Mouse (Mus musculus) intestine, postnatal 0 days (tissue): ENCODE measurements around the gene Syt14. TPM values are rescaled to one million over a fixed set of nuclear protein-coding genes. Genes with fewer than 3 reads are reported as not detected.

Experiments
- ATAC-seq: fragments of 200-750 bp; cut with Nextera tagmentation; 2 replicates; pipeline ENCODE4 v1.8.0; 2017; ENCODE audit warnings: mild to moderate bottlenecking, moderate TSS enrichment, moderate library complexity
- H3K27ac ChIP-seq: fragments of 300-500 bp; sonication (generic); 2 replicates; pipeline ENCODE4 v1.5.1; 2014; ENCODE audit warnings: mild to moderate bottlenecking, low read depth, low read length, moderate library complexity
- H3K27me3 ChIP-seq: fragments of 300-500 bp; sonication (generic); replicated peaks from 2 replicates; pipeline ENCODE4 v1.6.1; 2014; ENCODE audit warnings: low read length, mixed read lengths; ENCODE audit not compliant: control insufficient read depth, insufficient read depth
- H3K36me3 ChIP-seq: fragments of 300-500 bp; sonication (generic); 2 replicates; pipeline ENCODE4 v1.6.1; 2014; ENCODE audit warnings: mild to moderate bottlenecking, moderate library complexity; ENCODE audit not compliant: control insufficient read depth, insufficient read depth
- H3K4me1 ChIP-seq: fragments of 300-500 bp; sonication (generic); replicated peaks from 2 replicates; pipeline ENCODE4 v1.6.1; 2014; ENCODE audit warnings: antibody characterized with exemption, low read length, mixed read lengths; ENCODE audit not compliant: control insufficient read depth, insufficient read depth
- H3K4me2 ChIP-seq: fragments of 300-500 bp; sonication (generic); replicated peaks from 2 replicates; pipeline ENCODE4 v1.6.1; 2014; ENCODE audit warnings: low read depth, mild to moderate bottlenecking, moderate library complexity
- H3K4me3 ChIP-seq: fragments of 300-500 bp; sonication (generic); 2 replicates; pipeline ENCODE4 v1.5.1; 2014; ENCODE audit warnings: low read depth, low read length
- H3K9ac ChIP-seq: fragments of 300-500 bp; sonication (generic); 2 replicates; pipeline ENCODE4 v1.6.1; 2014; ENCODE audit warnings: mild to moderate bottlenecking, low read depth, low read length
- H3K9me3 ChIP-seq: fragments of 300-500 bp; sonication (generic); 2 replicates; pipeline ENCODE4 v1.6.1; 2016; ENCODE audit warnings: mixed run types; ENCODE audit not compliant: control insufficient read depth
- CTCF ChIP-seq: sonication (generic); IDR thresholded peaks from 2 replicates; pipeline ENCODE4 v1.5.1; 2016; ENCODE audit warnings: low read depth, mild to moderate bottlenecking, control low read depth, antibody characterized with exemption, moderate library complexity
- WGBS: fragments of 180-500 bp; shearing (Covaris S2); extraction: QIAGEN DNeasy Blood & Tissue Kit; methylation state at CpG from one replicate; pipeline ENCODE4 v1.1.7; 2014; 5-methylcytosine and 5-hydroxymethylcytosine counted together
- polyA plus RNA-seq: library from polyadenylated mRNA; unstranded; fragments of >200 nt; fragmentation: Nextera tagmentation; extraction: Ambion mirVana; gene quantifications from 2 replicates; pipeline ENCODE4 v1.2.1, GENCODE M21; 2015

The Syt14 gene
- polyA plus RNA-seq, 1 experiment from 2014 or later: 0.73 TPM

- peak; percentile 51 for ATAC-seq
- H3K9ac ChIP-seq: peak within 1 kb of the TSS; percentile 57
- no peaks in the 10 kb centered on the region for H3K36me3 ChIP-seq
- no peaks in the 10 kb centered on the region for H3K4me1 ChIP-seq
- peak within 1 kb of the TSS; percentile 31; the same call in 1 of the 2 replicates for H3K27ac ChIP-seq
- peak within 1 kb of the TSS; percentile 74 for H3K4me3 ChIP-seq
- no peaks in the 10 kb centered on the region for H3K9me3 ChIP-seq
- peak within 1 kb of the TSS; percentile 98 for H3K4me2 ChIP-seq
- H3K27me3 ChIP-seq: peaks cover 4% of the 10 kb centered on the region; the same call in 1 of the 2 replicates
- WGBS: 1% methylated on average over 67 of the region's 75 CpGs
- no peak for TF ChIP-seq CTCF
Observed at GRCm38 (mm10) chr1:192855474-192856230, 179.9 kb downstream of the Syt14 start, which contains the start of gene Sertad4. Sertad4 (minus strand) TSS chr1:192855756.

- Histone ChIP-seq H3K36me3 (no peaks in the 10 kb centered on the region), H3K9ac (peak overlapping the region; percentile 57), H3K9me3 (no peaks in the 10 kb centered on the region), H3K4me2 (peak overlapping the region; percentile 98), H3K27ac (peak overlapping the region; percentile 31; the same call in 1 of the 2 replicates), H3K4me1 (no peaks in the 10 kb centered on the region), H3K4me3 (peak overlapping the region; percentile 74), H3K27me3 (peaks cover 4% of the 10 kb centered on the region; the same call in 1 of the 2 replicates)
- peak; percentile 21 for TF ChIP-seq CTCF
- ATAC-seq: peak; percentile 64
- under 1% methylated on average over 43 of the region's 45 CpGs for WGBS
Observed at GRCm38 (mm10) chr1:192854819-192855271, 180.7 kb downstream of the Syt14 start.

- Histone ChIP-seq H3K9ac (peak overlapping the region; percentile 57; the same call in 1 of the 2 replicates), H3K36me3 (no peaks in the 10 kb centered on the region), H3K4me2 (peak overlapping the region; percentile 98), H3K4me1 (no peaks in the 10 kb centered on the region), H3K9me3 (no peaks in the 10 kb centered on the region), H3K27me3 (peaks cover 4% of the 10 kb centered on the region; the same call in 1 of the 2 replicates), H3K27ac (no peak overlapping the region), H3K4me3 (peak overlapping the region; percentile 74)
- 18% methylated on average over 19 of the region's 19 CpGs for WGBS
- peak; percentile 12; the same call in 1 of the 2 replicates for ATAC-seq
- no peak for TF ChIP-seq CTCF
Observed at GRCm38 (mm10) chr1:192853988-192854818, 181.4 kb downstream of the Syt14 start.

GRCm38 (mm10) chr1:192853429-192853828, 182.1 kb downstream of the Syt14 start:
- TF ChIP-seq CTCF: no peak
- Histone ChIP-seq H3K27ac (no peak overlapping the region), H3K4me3 (no peak overlapping the region), H3K4me1 (no peaks in the 10 kb centered on the region), H3K27me3 (peaks cover 4% of the 10 kb centered on the region; the same call in 1 of the 2 replicates), H3K4me2 (no peak overlapping the region), H3K36me3 (no peaks in the 10 kb centered on the region), H3K9me3 (no peaks in the 10 kb centered on the region), H3K9ac (no peak overlapping the region)
- no peak for ATAC-seq
- 67% methylated on average over 2 of the region's 2 CpGs for WGBS

- no peak overlapping the region for H3K9ac ChIP-seq
- H3K27me3 ChIP-seq: peaks cover 4% of the 10 kb centered on the region; the same call in 1 of the 2 replicates
- TF ChIP-seq CTCF: no peak
- no peak overlapping the region for H3K4me3 ChIP-seq
- no peak overlapping the region for H3K27ac ChIP-seq
- H3K36me3 ChIP-seq: peaks cover 2% of the 10 kb centered on the region; the same call in 1 of the 2 replicates
- no peaks in the 10 kb centered on the region for H3K9me3 ChIP-seq
- ATAC-seq: no peak
- no peaks in the 10 kb centered on the region for H3K4me1 ChIP-seq
- no peak overlapping the region for H3K4me2 ChIP-seq
Observed at GRCm38 (mm10) chr1:192852047-192852446, 183.5 kb downstream of the Syt14 start.

- no peak for ATAC-seq
- Histone ChIP-seq H3K4me2 (no peak overlapping the region), H3K9ac (no peak overlapping the region)
Observed at GRCm38 (mm10) chr1:192851640-192852039, 183.9 kb downstream of the Syt14 start.

More at GRCm38 (mm10) chr1:192851640-192852039, 183.9 kb downstream of the Syt14 start:
- Histone ChIP-seq H3K4me3 (no peak overlapping the region), H3K27ac (no peak overlapping the region), H3K9me3 (no peaks in the 10 kb centered on the region), H3K36me3 (peaks cover 6% of the 10 kb centered on the region; the same call in 1 of the 2 replicates), H3K4me1 (no peaks in the 10 kb centered on the region), H3K27me3 (peaks cover 4% of the 10 kb centered on the region; the same call in 1 of the 2 replicates)
- WGBS: 50% methylated on average over 6 of the region's 6 CpGs
- no peak for TF ChIP-seq CTCF
